Mouse (Mus musculus) thymus, postnatal 14 days (tissue): ENCODE measurements around the gene Hsd17b7.
A peak's percentile ranks its signal among the peaks of the same experiment; 100 is the strongest.
"Not testable (repeated sequence)": the region's sequence is repeated elsewhere in the genome, so short reads cannot be mapped to it uniquely, and the experiment has no call there.

Experiments used
- DNase-seq: peaks from one replicate; pipeline ENCODE4 v3.0.0; 2021

Gene Hsd17b7

DNA sequence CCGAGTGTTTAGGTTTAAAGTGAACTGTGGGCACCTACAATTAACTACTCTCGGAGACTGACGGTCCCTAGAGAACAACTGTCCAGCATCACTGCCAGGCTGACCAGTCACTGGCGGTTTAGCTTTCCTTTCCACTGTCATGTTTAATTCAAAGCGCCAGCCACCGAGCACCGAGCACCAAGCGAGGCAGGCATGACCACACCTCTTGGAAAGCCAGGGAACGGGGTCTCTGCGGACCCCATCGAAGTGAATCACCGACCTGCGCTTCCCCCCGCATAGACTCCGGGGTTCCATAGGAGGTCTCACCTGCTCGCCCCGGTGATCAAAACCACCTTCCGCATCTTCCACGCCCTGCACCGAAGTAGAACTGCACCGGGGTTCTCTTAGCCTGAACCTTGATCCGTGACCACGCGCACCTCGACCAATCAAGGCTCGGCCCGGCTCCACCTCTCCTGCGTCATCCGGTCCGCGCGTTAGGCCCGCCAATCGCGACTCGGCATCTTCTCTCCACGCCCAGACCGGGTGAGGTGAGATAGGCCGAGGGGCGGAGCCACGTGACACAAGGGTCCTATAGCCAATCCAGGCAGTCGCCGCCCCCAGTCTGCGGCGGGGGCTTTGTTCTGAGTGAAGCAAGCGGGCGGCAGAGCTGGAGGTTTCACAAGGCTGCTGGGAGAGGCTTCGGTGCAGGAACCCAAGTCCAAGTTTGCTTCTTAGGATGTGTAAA, at the start of gene Hsd17b7:
Gene Hsd17b7 (minus strand): TSS at position 450 of the 724 bp plus-strand sequence.
- DNase-seq, result peak; percentile 98

DNA sequence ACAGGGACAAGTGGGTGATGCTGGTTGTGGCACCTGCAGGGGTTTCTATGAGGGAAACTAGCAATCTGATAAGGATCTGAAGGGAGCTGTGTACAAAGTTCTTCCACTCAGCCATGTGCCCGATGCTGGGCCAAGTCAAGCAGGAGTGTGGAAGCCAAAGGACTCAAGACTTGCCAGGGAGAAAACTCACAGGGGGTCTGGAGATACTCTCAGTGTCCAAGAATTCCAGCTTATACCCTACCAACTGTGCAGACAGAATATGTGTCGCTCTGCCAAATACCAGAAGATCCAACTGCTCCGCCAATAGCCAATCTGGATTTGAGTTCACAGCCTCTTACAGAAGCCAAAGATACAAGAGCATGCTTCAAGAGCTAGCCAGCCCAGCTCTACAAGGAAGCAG, 45.7 kb upstream of the Hsd17b7 start:
- DNase-seq, result no peak

DNA sequence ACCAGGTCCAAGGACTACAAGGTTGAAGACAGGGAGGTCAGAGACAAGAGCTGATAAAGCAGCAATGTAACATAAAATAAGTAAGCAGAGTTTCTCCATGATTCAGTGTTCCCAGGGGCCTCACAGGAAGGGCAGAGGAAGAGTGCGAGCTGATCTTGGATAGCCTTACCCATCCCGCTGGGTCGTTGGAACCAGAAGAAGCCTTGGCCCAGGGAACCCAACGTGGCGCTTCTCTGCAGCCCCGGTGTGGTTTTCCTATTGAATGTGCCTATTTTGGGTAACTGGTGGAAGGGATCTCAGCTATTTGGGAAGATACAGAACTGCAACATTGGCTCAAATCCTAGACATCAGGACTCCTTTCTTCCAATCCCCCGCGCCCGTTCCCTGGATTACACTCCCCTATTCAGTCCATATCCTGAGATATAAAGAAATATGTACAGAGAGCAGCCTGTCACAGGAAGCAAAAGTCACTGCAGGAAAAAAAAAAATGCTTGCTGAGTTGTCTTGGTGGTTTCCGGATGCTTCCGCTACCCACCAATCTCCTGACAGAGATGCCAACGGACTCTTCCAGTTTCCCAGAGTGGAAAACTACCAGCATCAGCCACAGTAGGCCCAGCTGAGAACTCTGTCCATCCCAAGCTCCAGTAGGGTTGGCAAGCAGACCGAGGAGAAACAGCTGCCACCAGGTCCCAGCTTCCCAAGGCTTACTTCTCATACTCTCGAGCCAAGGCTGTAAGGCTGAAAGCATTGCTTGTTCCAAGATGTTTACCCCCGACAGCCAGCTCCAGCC, 41.9 kb upstream of the Hsd17b7 start:
- no peak for DNase-seq

DNA sequence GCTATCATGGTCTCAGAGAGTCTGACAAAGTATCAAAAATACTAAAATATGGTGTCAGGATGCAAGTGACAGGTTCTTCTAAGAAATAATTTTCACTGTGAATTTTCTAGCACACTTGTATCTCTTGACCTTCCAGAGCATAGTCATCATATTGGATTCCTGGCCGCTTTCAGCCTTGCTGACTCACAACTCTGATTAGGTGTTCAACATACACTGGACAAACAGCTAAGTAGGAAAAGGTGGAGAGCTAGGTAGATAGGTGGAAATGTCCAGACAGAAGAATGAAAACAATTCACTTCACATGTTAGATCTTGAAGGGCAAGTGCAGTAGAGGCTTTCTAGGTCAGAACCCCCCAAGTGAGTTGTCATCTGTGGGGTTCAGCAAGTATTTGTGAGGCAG, 40.3 kb upstream of the Hsd17b7 start:
- no peak for DNase-seq

DNA sequence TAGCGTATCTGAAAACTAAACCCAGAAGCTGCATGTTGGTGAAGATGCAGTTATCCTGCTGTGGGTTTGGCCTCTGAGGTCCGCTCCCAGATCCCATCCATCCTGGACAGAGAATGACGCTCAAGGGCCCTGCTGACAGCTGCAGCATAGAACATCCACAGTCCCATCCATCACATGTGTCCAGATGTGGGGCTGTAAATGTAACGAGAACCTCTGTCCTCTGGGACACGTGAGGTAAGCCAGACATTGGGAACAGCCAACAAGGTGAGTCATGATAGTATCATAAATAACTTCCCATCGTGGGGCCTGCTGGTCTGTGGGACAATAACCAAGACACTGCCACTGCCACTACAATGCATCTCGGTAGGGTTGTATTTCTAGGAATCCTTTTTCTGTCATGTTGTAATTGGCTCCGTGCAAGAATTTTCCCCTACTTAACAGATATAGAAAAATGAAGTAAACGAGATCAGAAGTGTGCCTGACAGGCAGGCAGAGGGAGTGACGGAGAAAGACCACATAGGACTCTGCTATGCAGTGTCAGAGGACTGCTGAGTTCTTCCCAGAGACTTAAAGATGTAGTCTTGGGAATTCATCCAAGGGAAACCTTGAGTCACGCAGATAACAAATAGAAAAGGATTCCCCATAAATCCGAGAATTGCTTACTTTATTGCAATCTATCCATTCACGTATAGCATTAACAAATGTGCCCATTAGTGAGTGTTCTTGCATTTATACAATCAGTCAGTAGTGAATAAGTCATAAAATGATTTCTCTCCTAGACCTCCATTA, 39.6 kb upstream of the Hsd17b7 start:
- DNase-seq, result no peak

DNA sequence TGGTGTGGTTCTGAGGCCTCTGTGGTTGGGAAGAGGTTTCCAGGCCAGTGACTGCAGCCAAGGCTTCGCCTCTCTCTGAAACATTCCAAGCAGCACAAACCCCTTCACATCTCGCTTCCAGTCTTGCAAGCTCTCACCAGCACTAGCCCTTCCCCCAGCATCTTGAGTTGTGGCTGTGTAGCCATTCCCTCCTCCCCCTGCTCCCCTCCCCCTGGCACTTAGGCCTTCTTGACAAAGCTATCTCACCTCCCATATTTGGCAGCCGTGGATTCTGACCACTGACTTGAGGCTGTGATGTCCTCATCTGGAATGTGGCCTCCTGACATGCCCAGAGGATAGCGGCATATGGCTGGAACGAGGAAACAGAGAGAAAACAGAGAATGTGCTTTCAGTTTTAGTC, 37.5 kb upstream of the Hsd17b7 start:
- no peak for DNase-seq

DNA sequence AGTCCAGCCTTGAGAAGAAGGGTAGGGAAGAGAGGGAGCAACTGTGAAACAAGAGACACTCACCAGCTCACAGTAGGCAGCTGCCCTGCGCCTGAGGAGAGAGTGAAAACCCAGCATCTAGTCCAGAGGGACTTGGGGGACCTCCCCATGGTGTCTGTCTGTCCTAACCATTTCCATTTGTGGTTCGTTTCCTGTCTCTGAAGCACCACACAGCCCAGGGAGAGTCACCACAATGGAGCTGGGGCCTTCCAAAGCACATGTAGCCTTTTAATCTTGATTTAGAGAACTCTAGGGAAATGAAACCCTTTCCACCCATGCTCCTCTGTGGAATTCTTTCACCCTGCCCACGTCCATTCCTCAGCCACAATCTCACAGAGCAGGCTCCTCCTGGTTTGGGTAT, 36.3 kb upstream of the Hsd17b7 start:
- no peak for DNase-seq

DNA sequence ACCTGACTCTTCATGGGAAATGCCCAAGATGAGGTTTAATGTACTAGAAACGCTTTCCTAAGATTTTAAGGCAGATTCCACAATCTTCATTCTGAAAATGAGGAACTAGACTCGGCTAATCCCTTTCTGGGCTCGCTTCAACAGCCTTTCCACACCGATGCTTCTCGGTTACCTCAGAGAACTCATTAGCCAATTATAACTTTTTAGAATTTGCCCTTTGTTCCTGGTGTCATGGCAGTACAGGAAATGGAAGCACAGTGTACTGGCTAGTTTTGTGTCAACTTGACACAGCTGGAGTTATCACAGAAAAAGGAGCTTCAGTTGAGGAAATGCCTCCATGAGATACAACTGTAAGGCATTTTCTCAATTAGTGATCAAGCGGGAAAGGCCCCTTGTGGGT, 24.9 kb upstream of the Hsd17b7 start:
- DNase-seq, result not testable (repeated sequence)

DNA sequence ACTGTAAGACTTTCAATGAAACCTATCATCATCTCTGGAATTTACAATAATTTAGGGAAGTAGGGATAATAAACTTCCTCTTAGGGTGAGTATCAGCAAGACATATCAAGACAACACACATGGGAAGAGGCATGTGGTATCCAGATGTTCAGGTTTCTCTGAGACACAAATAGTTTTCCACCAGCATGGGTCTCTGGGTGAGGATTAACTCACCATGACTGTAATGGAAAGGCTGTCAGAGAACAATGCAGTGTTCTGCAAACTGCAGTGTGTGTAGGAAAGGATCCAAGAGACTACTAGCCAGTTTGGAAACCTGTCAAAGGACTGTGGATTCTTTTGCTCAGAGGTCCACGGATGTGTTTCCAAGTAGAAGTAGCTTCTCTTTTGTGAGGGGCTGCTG, 17.1 kb upstream of the Hsd17b7 start:
- DNase-seq, result no peak

DNA sequence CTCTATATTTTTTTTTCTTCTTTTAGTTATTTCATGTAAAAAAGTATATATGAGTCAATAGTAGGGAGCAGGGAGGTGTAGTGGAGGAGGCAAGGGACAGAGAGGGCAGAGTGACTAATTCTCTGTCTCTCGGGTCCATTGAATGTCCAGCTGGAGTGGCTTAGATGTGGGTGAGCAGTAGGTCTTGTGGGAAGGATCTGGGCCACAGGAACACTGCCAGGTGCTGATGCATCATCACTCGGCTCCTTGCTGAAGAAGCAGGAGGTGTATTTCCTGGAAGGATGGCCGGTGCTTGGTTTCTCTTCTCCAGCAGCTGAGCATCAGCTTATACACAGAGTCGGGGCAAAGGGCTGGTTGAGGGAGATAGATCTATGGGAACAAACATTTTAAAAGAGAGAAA, 8.6 kb upstream of the Hsd17b7 start:
- DNase-seq, result no peak

DNA sequence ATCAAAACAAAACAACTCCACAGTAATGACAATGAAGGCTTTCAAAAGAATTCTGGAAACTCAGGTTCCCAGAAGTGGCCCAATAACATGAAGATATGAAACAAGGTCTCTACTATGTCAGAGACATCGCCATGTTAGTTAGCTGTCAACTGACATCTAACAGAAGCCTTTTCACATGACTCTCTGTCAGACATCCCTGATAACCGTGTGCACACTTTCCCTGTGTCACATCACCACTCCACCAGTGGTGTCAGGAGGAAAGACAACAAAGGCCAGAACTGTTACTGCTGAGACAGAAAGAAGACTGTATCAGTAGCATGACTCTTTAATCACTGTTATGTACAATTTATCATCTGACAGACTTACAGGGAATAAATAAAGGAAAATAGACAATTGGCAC, 3.0 kb upstream of the Hsd17b7 start:
- no peak for DNase-seq

DNA sequence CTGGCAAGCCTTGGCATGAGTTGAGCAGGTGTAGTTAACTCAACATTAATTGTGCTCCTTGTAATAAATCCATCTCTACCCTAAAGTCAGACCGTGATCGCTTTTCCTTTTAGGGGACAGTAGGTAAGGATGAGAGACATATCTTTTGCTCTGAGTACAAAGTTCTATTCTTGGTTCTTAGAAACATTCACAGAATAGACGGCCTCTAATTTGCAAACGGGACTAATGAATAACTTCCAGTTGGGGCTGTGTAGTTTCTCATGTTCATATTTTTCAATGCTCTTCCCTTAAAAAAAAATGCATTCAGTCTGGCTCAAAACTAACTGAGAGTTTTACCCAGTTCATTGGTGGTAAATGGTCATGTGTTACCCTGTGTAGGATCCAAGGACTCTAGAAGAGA, 1.9 kb upstream of the Hsd17b7 start:
- DNase-seq, result no peak

DNA sequence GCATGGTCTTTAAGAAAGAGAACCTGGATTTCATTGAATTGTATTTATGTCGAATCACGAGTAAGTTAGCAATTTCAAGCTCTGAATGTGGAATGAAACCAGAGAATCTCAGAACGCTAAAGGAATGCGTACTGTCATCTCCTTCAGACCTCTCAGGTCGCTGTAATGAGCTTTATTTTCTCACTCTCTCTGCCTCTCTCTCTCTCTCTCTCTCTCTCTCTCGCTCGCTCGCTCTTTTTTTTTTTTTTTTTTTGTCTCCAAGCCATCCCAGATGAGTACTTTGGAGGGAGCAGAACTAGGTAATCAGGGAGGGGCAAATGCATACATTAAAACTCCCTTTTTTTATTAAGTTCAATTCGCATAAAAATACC, 460 bp upstream of the Hsd17b7 start:
- DNase-seq, result no peak

DNA sequence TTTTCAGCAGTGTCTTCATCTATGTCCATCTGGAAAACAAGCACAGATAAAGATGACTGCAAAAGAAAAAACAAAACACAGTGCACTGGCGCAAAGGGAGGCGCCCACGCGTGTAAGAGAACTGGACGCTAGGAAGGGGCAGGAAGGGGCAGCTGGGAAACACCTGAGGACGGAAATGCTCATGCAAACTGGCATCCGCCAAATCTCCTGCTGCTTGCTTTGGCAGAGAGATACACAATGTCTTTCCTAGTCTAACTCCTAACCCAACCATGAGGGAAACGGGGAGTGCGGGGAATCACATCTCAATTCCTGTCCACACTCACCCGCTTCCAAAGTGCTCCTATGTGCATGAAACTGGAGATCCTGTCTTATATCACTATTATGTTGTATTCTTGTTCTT, 15.9 kb downstream of the Hsd17b7 start:
- DNase-seq, result no peak

DNA sequence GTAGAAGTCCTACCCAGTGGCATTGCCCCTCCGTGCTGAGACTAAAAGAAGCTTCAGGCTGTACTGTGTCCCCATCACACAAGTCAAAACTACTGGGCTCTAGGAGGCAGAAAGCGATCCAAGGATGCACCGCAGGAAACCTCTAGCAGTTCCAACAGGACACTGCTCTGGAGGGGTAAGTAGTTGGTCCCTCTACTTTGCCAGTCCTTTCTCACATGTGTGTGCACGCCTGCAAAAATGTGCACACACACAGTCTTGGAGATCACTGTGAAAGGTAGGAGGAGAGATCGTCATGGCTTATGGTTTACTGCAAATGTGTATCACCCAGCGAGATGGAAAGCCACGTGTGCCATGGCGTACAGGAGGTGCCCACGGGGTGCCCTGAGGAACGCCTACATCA, 16.4 kb downstream of the Hsd17b7 start:
- no peak for DNase-seq

DNA sequence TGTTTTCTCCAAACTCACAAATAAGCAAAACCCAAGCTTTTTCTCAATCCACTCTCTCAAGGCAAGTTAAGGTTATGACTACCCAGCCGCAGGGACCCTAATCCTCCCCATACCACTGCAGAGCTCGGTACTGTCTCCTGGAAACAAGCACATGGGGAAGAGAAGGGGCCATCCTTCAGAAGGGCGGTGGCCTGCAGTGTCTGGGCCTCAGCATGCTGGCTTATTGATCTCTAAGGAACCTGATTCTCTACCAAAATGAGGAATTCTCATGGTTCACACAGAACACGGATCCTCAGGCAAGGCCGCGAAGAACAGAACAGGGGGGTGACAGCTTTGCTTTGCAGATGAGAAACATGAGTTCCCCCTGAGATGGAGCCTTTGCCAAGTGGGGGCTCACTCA, 17.5 kb downstream of the Hsd17b7 start:
- no peak for DNase-seq

DNA sequence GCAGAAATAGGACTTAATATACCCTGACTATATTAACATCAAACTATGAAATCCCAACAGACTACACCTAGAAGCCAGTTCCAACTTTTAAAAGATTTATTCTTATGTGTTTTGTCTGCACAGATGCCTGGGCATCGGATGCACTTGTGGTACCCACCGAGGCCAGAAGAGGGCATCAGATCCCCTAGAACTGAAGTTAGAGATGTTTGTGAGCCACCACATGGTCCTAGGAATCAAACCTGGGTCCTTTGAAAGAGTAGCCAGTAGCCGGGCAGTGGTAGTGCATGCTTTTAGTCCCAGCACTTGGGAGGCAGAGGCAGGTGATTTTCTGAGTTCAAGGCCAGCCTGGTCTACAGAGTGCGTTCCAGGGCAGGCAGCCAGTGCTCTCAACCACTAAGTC, 18.4 kb downstream of the Hsd17b7 start:
- DNase-seq, result peak; percentile 22

DNA sequence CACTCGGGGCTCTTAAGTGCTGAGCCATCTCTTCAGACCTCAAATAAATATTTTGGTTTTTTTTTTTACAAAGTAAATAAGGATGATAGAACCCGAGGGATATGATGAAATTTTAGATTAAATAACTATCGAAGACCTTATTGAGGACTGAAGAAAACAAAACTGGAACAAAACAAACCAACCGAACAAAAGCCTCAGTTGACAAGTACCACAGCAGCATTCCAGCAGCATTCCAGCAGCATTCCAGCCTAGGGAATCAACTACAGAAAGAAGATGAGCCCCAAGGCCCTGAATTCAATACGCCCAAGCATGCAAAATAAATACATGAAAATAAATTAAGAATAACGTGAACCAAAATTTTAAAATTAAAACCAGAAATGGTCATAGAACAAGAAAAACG, 19.1 kb downstream of the Hsd17b7 start:
- DNase-seq, result no peak

DNA sequence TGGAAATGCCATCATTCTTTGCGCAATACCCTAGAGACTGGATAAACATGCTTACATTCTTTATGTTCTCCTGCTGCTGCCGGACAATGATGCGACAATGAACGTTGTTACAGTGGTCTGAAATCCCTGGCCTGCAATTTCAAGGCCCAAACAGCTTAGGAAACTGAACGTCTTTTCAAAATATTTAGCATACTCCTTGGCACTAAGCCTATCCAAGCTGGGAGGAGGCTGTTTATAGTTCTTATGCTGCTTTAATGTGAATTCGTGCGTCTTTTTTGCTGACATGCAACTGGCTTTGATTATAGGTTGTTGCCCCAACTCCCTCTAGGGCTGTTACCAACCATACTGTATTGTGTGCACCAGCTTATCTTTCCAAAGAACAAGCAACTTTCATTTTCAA, 20.2 kb downstream of the Hsd17b7 start:
- DNase-seq, result no peak

DNA sequence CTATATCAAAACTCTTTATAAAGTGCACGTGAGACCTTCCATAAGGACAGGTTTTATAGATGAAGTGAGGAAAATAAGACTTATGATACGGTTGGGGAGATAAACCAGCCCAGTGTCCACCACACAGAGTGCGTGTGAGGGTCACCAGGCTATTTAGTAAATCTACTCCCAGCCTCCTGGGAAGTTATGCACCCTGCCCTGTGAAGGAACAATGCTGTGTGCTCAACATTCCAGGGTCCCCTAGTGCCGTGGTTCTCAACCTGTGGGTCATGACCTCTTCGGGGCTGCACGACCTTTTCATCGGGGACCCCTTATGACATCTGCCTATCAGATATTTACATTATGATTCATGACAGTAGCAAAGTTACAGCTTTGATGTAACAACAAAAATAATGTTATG, 20.8 kb downstream of the Hsd17b7 start:
- DNase-seq, result no peak

DNA sequence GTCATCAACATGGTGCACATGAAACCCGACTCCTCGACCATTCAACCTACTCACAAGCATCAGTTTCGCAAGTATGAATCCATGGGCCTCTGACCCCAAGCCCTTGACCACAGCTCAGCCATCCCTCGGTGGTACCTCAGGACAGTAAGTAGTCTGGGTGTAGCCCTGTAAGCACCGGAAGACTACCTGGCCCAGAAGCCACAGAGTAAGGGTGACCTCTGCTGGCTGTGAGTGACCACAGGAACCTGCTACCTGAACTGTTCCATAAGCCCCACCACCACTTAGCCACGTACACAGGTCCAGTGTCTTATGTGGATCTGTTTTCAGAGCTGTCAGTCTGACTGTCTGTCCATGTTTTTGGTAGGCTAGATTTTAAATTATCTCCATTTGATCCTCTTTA, 21.4 kb downstream of the Hsd17b7 start:
- no peak for DNase-seq

DNA sequence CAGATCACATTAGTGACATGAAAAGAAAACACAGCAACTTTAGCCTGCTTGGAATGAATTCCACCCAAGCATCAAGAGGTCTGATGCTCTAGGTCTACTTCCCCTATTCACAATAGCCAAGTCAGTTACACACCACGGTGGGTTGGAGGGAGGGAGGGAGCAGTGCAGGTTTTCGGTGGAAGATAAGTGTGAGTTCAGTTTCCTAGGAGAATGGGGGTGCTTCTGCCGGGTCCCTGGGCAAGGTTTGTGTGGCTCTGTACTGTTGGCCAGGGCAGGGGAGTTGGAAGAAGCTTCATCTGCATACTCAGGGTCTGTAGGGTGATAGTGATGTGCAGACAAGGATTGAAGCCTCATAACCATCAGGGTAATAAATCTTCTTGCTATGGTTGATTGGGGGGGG, 23.0 kb downstream of the Hsd17b7 start:
- DNase-seq, result no peak

DNA sequence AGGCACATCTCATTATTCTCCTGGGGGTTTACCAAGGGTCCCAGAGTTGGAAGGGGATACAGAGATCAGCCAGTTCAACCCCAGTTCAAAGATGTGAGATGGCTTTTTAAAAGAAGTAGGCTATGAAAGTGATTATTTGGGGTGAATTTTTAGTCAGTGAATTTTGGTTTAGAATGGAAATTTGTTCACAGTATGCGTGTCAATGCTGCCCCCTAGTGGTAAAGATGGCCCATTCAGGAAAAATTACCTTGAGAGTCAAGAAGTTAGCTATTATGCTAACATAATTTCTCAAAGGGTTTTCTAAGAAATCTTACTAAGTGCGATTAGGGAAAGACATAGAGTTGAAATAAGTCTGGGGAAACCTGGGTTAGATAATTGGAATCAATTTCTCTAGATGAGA, 29.7 kb downstream of the Hsd17b7 start:
- peak; percentile 45 for DNase-seq
